Mouse (Mus musculus) urinary bladder, postnatal 0 days (tissue): ENCODE data around the gene Lsm10. TPM values are rescaled to one million over a fixed set of nuclear protein-coding genes. Genes with fewer than 3 reads are reported as not detected.

Experiments
- polyA plus RNA-seq: library from polyadenylated mRNA; unstranded; fragments of >200 nt; fragmentation: Nextera tagmentation; extraction: Ambion mirVana; gene quantifications from 2 replicates; pipeline ENCODE4 v1.2.1, GENCODE M21; 2015

Gene Lsm10
- 47.5 and 48.7 TPM in 2 replicates for polyA plus RNA-seq

GRCm38 (mm10) chr4:126096464-126097111 is at the start of gene Lsm10:
TSS of gene Lsm10 (plus strand) at chr4:126096623.

GRCm38 (mm10) chr4:126046851-126047585 is 49.4 kb upstream of the Lsm10 start, which contains the start of gene Mrps15:
TSS of gene Mrps15 (plus strand) at chr4:126046925.

GRCm38 (mm10) chr4:126058134-126058996 is 38.1 kb upstream of the Lsm10 start, which contains the start of gene Oscp1:
TSS of gene Oscp1 (plus strand) at chr4:126058565.

GRCm38 (mm10) chr4:126103590-126104068 is 7.2 kb downstream of the Lsm10 start, which contains the start of gene Stk40:
TSS of gene Stk40 (plus strand) at chr4:126103957.

GRCm38 (mm10) chr4:126147533-126148160 is 51.2 kb downstream of the Lsm10 start, which contains the start of gene Eva1b:
TSS of gene Eva1b (plus strand) at chr4:126147744.

Other genes with a start within 250 kb of the Lsm10 start
- 0.43 and 3.8 TPM in 2 replicates for gene Csf3r, start 72.1 kb upstream of the Lsm10 start, polyA plus RNA-seq
- gene Mrps15, start 49.7 kb upstream of the Lsm10 start, polyA plus RNA-seq: 83.3 and 95.8 TPM in 2 replicates
- gene Oscp1, start 38.1 kb upstream of the Lsm10 start, polyA plus RNA-seq: 5.0 and 6.0 TPM in 2 replicates
- 33.5 and 41.6 TPM in 2 replicates for gene Stk40, start 7.3 kb downstream of the Lsm10 start, polyA plus RNA-seq
- 58.3 and 65.5 TPM in 2 replicates for gene Eva1b, start 51.1 kb downstream of the Lsm10 start, polyA plus RNA-seq
- gene Sh3d21, start 66.9 kb downstream of the Lsm10 start, polyA plus RNA-seq: 8.4 and 12.0 TPM in 2 replicates
- gene Thrap3, start 106.1 kb downstream of the Lsm10 start, polyA plus RNA-seq: 91.8 and 105 TPM in 2 replicates
- 26.5 and 29.6 TPM in 2 replicates for gene Map7d1, start 159.7 kb downstream of the Lsm10 start, polyA plus RNA-seq
- 79.0 and 81.2 TPM in 2 replicates for gene Trappc3, start 165.7 kb downstream of the Lsm10 start, polyA plus RNA-seq
- gene Col8a2, start 190.2 kb downstream of the Lsm10 start, polyA plus RNA-seq: 13.7 and 23.0 TPM in 2 replicates
- 40.0 and 41.0 TPM in 2 replicates for gene Adprhl2, start 225.1 kb downstream of the Lsm10 start, polyA plus RNA-seq
- gene Tekt2, start 229.1 kb downstream of the Lsm10 start, polyA plus RNA-seq: 10.3 and 11.3 TPM in 2 replicates